Mouse (Mus musculus) heart, postnatal 0 days (tissue): Measurements from ENCODE around the gene Erv3. TPM values are rescaled to one million over a fixed set of nuclear protein-coding genes. Genes with fewer than 3 reads are reported as not detected.
"Not testable (repeated sequence)": the region's sequence is repeated elsewhere in the genome, so short reads cannot be mapped to it uniquely, and the experiment has no call there.

Source experiments
- ATAC-seq: fragments of 200-750 bp; cut with Nextera tagmentation; 2 replicates; pipeline ENCODE4 v1.8.0; 2017; ENCODE audit warnings: low read depth, moderate number of reproducible peaks, moderate library complexity; ENCODE audit not compliant: insufficient read depth
- DNase-seq: peaks from one replicate; pipeline ENCODE4 v3.0.0-alpha.2; 2016; ENCODE audit warnings: low spot score
- H3K27ac ChIP-seq: fragments of 300-500 bp; sonication (generic); 2 replicates; pipeline ENCODE4 v1.5.1; 2014; ENCODE audit warnings: low read depth, mild to moderate bottlenecking
- H3K27me3 ChIP-seq: fragments of 300-500 bp; sonication (generic); 2 replicates; pipeline ENCODE4 v1.6.1; 2014; ENCODE audit warnings: low read length, mixed read lengths; ENCODE audit not compliant: control insufficient read depth, insufficient read depth
- H3K36me3 ChIP-seq: fragments of 300-500 bp; sonication (generic); replicated peaks from 2 replicates; pipeline ENCODE4 v1.6.1; 2014; ENCODE audit warnings: low read length, mixed read lengths; ENCODE audit not compliant: control insufficient read depth, insufficient read depth
- H3K4me1 ChIP-seq: fragments of 300-500 bp; sonication (generic); 2 replicates; pipeline ENCODE4 v1.6.1; 2014; ENCODE audit warnings: antibody characterized with exemption; ENCODE audit not compliant: control insufficient read depth, insufficient read depth
- H3K4me2 ChIP-seq: fragments of 300-500 bp; sonication (generic); 2 replicates; pipeline ENCODE4 v1.6.1; 2014; ENCODE audit warnings: low read depth, mild to moderate bottlenecking, low read length, moderate library complexity
- H3K4me3 ChIP-seq: fragments of 300-500 bp; sonication (generic); 2 replicates; pipeline ENCODE4 v1.5.1; 2014; ENCODE audit warnings: low read depth, low read length
- H3K9ac ChIP-seq: fragments of 300-500 bp; sonication (generic); replicated peaks from 2 replicates; pipeline ENCODE4 v1.6.1; 2014; ENCODE audit warnings: low read depth, low read length, mixed read lengths
- H3K9me3 ChIP-seq: fragments of 300-500 bp; sonication (generic); replicated peaks from 2 replicates; pipeline ENCODE4 v1.6.1; 2016; ENCODE audit warnings: low read length; ENCODE audit not compliant: control insufficient read depth
- CTCF ChIP-seq: IDR thresholded peaks from 2 replicates; pipeline ENCODE4 v1.5.1; 2016; ENCODE audit warnings: antibody characterized with exemption, control low read depth, low read depth
- EP300 ChIP-seq: IDR thresholded peaks from 2 replicates; pipeline ENCODE4 v1.6.1; 2016; ENCODE audit warnings: antibody characterized with exemption, low read depth
- WGBS: fragments of 180-500 bp; shearing (Covaris S2); extraction: QIAGEN DNeasy Blood & Tissue Kit; methylation state at CpG from one replicate; pipeline ENCODE4 v1.1.7; 2014; 5-methylcytosine and 5-hydroxymethylcytosine counted together
- polyA plus RNA-seq: library from polyadenylated mRNA; unstranded; fragments of >200 nt; fragmentation: Nextera tagmentation; extraction: Ambion mirVana; gene quantifications from 2 replicates; pipeline ENCODE4 v1.2.1, GENCODE M21; 2015
- total RNA-seq: library from RNA; depleted of rRNA; stranded (reverse); fragments of >200 nt; gene quantifications from 2 replicates; pipeline ENCODE4 v1.2.3, GENCODE M21; 2014; ENCODE audit warnings: low replicate concordance

Erv3 gene
- total and polyA plus RNA-seq, 2 experiments from 2014 or later, result not detected

- DNase-seq (peak; percentile 30), ATAC-seq (no peak)
- Histone ChIP-seq H3K9me3 (no peaks in the 10 kb centered on the region), H3K4me3 (no peak overlapping the region), H3K27me3 (no peaks in the 10 kb centered on the region), H3K4me1 (peaks cover 15% of the 10 kb centered on the region), H3K4me2 (no peak overlapping the region), H3K9ac (no peak overlapping the region), H3K27ac (no peak overlapping the region), H3K36me3 (no peaks in the 10 kb centered on the region)
- TF ChIP-seq CTCF (no peak), EP300 (no peak)
- WGBS, result 69% methylated on average over 2 of the region's 2 CpGs
Observed at GRCm38 (mm10) chr2:131841321-131841693, 18.2 kb downstream of the Erv3 start.

GRCm38 (mm10) chr2:131840611-131841320 is 18.8 kb downstream of the Erv3 start:
- Histone ChIP-seq H3K27ac (no peak overlapping the region), H3K27me3 (no peaks in the 10 kb centered on the region), H3K4me1 (peaks cover 10% of the 10 kb centered on the region), H3K4me2 (no peak overlapping the region), H3K9ac (no peak overlapping the region), H3K4me3 (no peak overlapping the region), H3K9me3 (no peaks in the 10 kb centered on the region), H3K36me3 (no peaks in the 10 kb centered on the region)
- DNase-seq, result no peak
- 42% methylated on average over 9 of the region's 9 CpGs for WGBS
- no peak for ATAC-seq
- TF ChIP-seq EP300 (no peak), CTCF (no peak)

DNA sequence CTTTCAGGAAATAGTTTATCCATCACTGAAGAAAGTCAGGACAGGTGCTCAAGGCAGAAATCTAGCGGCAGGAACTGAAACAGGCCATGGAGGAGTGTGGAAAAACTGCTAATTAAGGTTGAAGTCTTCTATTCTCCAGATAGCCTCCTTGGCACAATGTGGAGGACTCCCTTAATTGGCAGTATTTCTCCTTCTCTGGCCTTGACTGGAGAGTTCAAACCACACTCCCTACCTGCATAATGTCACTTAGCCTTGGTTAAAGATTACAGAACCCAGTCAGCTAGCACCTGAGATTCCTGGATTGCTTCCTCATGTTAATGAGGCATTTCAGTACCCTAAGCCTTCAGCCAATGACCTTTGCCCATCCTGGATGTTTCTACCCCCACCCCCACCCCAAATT is 25.3 kb downstream of the Erv3 start:
- H3K4me3 ChIP-seq, result no peak overlapping the region
- TF ChIP-seq CTCF, result no peak
- TF ChIP-seq EP300, result no peak
- 97% methylated on average over 1 of the region's 1 CpGs for WGBS
- no peak for DNase-seq
- ATAC-seq, result no peak
- no peak overlapping the region for H3K4me2 ChIP-seq
- no peaks in the 10 kb centered on the region for H3K4me1 ChIP-seq
- H3K27ac ChIP-seq, result no peak overlapping the region
- no peaks in the 10 kb centered on the region for H3K36me3 ChIP-seq
- no peaks in the 10 kb centered on the region; the same call in 1 of the 2 replicates for H3K9me3 ChIP-seq
- H3K9ac ChIP-seq, result no peak overlapping the region
- H3K27me3 ChIP-seq, result no peaks in the 10 kb centered on the region

DNA sequence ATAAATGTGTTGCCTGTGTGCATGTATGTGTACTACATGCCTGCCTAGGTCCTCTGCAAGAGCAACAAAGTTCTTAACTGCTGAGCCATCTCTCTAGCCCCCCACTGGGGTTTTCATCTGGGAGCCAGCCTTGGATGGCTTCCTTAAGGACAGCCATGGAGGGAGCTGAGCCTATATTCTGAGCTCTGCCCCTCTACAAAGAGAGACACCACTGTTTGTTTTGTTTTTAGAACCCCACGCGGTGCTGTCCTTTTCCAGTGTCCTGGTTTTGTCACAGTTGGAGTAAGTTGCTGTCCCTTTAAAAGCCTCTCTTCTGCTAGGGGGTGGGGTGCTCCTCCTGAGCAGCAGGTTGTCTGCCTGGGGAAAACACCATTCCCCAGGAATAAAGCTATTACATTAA is 27.7 kb downstream of the Erv3 start:
- H3K4me1 ChIP-seq, result peaks cover 6% of the 10 kb centered on the region; the same call in 1 of the 2 replicates
- H3K4me2 ChIP-seq, result no peak overlapping the region
- 38% methylated on average over 2 of the region's 2 CpGs for WGBS
- no peak overlapping the region for H3K9ac ChIP-seq
- ATAC-seq, result no peak
- H3K9me3 ChIP-seq, result no peaks in the 10 kb centered on the region; the same call in 1 of the 2 replicates
- no peaks in the 10 kb centered on the region for H3K27me3 ChIP-seq
- H3K36me3 ChIP-seq, result no peaks in the 10 kb centered on the region
- DNase-seq, result no peak
- H3K27ac ChIP-seq, result no peak overlapping the region
- TF ChIP-seq EP300 (no peak), CTCF (no peak)
- H3K4me3 ChIP-seq, result no peak overlapping the region

DNA sequence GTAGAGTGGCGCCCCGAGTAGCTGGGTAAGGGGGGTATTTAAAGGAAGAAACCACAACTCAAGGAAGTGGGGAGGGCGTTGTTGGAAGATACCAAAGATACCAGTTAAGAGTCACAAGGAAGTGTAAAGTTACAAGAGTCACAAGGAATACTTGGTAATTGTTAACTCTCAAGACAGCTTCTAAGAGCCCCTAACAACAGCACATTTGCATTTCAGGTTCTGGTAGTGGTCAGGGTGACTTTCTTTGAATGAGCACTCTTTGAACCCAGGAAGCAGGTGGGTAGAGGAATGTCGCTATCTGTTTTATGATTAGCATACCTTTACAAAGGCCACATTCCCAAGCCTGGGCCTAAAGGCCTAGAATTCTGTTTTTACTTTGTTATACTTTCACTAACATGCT is 28.6 kb downstream of the Erv3 start:
- not testable (repeated sequence) for H3K9me3 ChIP-seq, H3K4me2 ChIP-seq, ATAC-seq, H3K27ac ChIP-seq, H3K4me1 ChIP-seq, H3K9ac ChIP-seq, H3K4me3 ChIP-seq, H3K27me3 ChIP-seq, H3K36me3 ChIP-seq, DNase-seq
- 69% methylated on average over 3 of the region's 4 CpGs for WGBS
